Mouse (Mus musculus) CH12.LX (cell line): Measurements from ENCODE around the gene Igfbp5.

Experiments
- CTCF ChIP-seq, 2 experiments: IDR thresholded peaks in 1 of 2; conservative IDR thresholded peaks in 1 of 2; 2 replicates each; pipeline ENCODE4 v1.5.1; 2011 to 2012; ENCODE audit warnings: low read depth in 2 of 2, low read length in 2 of 2, improper control_type of control experiment in 1 of 2, inconsistent platforms in 1 of 2, mild to moderate bottlenecking in 1 of 2, moderate library complexity in 1 of 2
- EP300 ChIP-seq: IDR thresholded peaks from 2 replicates; pipeline ENCODE4 v1.6.1; 2011; ENCODE audit warnings: low read length, improper control_type of control experiment
- JUND ChIP-seq: conservative IDR thresholded peaks from 2 replicates; pipeline ENCODE4 v1.6.1; 2011; ENCODE audit warnings: low read depth, low read length, improper control_type of control experiment
- KAT2A ChIP-seq: IDR thresholded peaks from 2 replicates; pipeline ENCODE4 v1.6.1; 2012; ENCODE audit warnings: low read length, improper control_type of control experiment, inconsistent platforms; ENCODE audit not compliant: insufficient replicate concordance
- MXI1 ChIP-seq: IDR thresholded peaks from 2 replicates; pipeline ENCODE4 v1.6.1; 2011; ENCODE audit warnings: mild to moderate bottlenecking, low read depth, low read length, improper control_type of control experiment
- NELFE ChIP-seq: IDR thresholded peaks from 2 replicates; pipeline ENCODE4 v1.6.1; 2011; ENCODE audit warnings: low read depth, low read length, improper control_type of control experiment

- TF ChIP-seq CTCF (conservative IDR thresholded peaks at IDR 0.05 in 1 of 2, IDR thresholded peaks at IDR 0.05 in 1 of 2; ENCODE audit: low read depth in 2 of 2, low read length in 2 of 2), result no peak
- peak; percentile 78 for TF ChIP-seq EP300
- no peak for TF ChIP-seq NELFE
- no peak for TF ChIP-seq JUND
- TF ChIP-seq KAT2A, result peak; percentile 35; the same call in 1 of the 2 replicates
- TF ChIP-seq MXI1, result no peak; the same call in 1 of the 2 replicates
Measured at GRCm38 (mm10) chr1:72830485-72830884, 44.2 kb downstream of the Igfbp5 start.
